Mouse (Mus musculus): ENCODE measurements around the gene Cdca3.
A peak's percentile ranks its signal among the peaks of the same experiment; 100 is the strongest.

Gene Cdca3

DNA sequence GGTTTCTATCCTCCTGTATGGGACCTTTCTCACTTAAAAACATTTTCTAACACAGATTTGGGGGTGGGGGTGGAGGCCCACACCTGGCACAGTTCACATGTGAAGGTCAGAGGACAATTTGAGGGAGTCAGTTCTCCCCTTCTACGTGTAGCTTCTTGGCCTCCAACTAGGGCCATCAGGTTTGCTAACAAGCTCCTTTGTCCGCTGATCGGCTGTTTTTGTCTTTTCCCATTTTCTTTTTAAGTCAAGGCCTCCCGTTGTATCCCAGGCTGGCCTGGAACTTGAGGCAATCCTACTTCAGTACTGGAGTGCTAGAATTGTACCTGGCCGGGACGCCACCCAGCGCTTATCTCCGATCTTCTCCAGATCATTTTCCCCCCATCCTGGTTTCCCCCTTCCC lies 2.3 kb downstream of the Cdca3 start:
- no peak for DNase-seq (ENCODE audit: low read depth, low spot score)

DNA sequence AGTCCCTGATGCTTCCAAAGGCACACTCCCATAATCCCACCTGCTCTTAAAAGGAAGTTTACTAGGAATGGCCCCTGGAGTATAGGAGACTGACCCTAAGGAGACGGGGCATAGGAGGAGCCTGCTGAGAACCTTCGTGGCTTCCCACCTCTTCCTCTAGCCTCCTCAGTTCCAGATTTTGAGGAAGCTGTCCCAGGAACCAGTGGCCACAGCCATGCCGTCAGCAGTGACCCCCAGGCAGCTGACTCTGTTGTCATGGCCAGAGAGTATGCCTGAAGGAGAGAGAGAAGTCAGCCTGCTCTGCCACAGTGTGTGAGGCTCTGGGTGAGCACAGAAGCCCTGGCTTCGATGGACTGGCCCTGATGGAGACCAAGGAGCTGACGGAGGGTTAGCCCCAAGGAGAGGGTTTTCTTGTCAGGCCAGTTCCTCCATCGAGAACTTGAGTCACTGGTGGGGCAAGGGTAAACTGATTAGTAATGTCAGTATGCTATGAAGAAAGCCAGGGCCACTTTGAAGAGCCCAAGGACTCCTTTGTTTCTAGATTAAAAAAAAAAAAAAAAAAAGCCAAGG lies 5.2 kb downstream of the Cdca3 start:
- no peak for DNase-seq (ENCODE audit: low read depth, low spot score)

DNA sequence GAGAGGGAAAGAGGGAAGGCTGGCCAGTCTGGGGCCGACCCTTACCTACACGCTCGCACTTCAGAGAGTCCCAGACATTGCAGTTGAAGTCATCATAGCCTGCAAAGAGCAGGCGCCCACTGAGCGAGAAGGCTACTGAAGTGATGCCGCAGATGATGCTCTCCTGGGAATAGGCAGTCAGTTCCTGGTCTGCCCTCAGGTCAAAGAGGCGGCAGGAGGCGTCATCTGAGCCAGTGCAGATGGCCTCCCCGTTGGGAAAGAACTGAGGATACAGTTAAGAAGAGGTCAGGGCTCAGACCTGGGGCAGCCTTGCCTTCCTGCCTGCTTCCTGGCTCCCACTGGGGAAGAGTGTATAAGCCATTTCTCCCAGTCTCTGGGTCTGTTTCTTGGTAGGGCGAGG lies 6.2 kb downstream of the Cdca3 start:
- DNase-seq (ENCODE audit: low read depth, low spot score): no peak

DNA sequence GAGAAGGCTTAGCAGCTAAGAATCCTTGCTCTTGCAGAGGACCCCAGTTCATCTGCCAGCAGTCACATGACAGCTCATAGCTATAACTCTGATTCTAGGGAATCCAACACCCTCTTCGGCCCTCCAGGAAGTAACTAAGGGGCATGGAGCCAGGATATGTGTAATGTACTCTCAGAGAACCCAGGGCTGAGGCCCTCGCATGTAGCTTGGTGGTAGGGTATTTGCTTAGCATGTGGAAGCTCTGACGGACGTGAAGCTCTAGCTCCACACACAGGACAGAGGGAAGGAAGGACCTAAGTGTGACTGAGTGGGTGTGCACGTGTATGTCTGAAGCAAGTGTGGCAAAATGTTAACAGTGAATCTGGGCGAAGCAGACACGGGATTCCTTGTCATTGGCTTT lies 7.1 kb downstream of the Cdca3 start:
- no peak for DNase-seq (ENCODE audit: low read depth, low spot score)

DNA sequence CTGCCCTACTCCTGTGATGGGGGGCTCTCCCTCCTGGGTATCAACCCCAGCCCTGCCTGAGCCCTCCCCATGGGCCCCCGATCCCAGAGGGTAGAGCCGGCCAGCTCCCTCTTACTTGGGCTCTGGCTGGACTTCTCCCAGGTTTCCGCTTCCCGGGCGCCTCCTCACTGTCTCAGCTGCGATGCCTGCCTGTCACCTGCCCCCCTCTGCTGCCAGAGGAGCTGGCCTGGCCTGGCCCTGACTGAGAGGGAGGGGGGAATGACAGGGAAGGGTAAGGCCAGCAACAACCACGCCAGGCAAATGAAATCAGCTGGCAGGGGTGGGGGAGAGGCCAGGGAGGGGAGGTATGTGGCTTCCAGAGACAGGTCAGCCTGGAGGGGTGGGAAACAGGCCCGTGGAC lies 10.5 kb downstream of the Cdca3 start:
- no peak for DNase-seq (ENCODE audit: low read depth, low spot score)

DNA sequence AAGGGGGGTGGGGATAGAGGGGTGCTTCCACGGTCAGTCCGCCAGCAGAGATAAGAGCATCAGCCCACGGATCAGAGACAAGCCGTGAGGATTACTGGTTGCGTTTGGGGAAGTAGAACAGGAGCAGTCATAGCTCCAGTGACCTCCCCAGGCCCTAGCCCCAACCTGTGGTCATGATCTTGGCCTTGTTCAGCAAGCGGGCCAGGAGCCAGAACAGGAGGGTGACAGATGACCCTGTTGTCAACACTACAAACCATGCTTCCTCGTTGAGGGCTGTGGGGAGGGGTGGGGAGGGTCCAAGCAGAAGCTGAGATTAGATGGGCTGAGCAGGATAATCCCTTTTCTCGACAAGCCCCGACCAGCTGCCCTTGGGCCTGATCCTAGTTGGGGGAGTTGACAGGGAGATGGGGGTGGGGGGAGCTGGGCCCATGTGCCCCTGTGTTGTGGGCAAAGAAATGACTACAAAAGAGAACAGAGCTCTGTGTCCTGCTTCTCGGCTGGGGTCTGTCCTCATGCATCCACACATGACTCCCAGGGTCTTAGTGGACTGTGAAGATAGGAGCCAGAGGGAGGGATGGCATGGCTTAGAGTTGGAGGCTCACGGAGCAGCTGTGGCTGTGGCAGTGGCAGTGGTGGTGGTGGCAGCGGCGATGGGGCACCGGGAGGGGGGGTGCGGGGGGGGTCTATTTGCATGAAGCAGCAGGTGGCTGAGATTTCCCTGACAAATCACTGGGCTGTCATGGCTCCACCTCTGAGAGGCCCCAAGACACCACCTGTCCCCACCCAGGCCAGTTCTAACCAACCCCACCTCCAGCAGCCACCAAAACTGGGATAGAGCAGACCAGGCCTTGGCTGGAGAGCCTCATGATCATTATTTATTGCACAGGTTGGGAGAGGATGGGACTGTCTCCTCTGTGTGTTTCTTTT lies 11.2 kb downstream of the Cdca3 start, which contains the start of gene Gnb3:
Gnb3 (minus strand) TSS at position 35 of the 927 bp plus-strand sequence.
- DNase-seq (ENCODE audit: low read depth, low spot score): no peak

DNA sequence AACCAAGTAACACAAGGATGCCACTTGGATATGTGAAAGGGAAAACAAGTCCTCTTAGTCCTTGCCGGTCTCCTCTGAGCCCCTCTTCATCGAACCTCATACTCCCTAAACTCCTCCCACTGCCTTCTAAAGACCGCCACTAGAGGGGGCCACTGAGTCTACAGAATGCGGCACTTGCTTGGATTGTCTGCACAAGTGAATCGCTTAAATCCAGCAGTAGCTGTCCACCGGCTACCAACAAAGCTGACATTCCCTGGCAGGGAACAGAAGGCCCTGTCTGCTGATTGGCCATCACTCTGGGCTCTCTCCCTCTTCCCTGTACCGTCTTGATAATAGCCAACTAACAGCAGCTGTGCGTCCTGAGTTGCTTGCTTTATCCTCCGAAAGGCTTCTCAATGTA lies 18.0 kb downstream of the Cdca3 start:
- peak; percentile 92 for DNase-seq (ENCODE audit: low read depth, low spot score)

DNA sequence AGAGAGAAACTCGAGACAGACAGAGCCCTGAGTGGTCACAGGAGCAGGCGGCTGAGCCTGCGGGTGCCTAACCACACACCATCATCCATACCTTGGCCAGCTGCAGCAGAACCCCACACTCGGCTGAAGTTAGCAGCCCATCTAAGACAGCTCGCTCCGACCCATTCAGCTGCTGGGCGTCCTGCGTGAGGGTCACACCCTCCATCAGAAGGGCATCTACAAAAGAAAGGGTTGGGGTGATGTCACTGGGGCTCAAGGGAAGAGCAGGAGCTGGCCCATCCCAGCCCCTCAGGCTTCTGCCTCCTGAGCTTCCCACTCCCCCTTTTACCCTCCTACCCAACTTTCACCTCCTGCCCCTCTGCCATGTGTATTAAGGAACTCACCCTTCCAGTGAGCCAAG lies 21.2 kb downstream of the Cdca3 start:
- DNase-seq (ENCODE audit: low read depth, low spot score): no peak

DNA sequence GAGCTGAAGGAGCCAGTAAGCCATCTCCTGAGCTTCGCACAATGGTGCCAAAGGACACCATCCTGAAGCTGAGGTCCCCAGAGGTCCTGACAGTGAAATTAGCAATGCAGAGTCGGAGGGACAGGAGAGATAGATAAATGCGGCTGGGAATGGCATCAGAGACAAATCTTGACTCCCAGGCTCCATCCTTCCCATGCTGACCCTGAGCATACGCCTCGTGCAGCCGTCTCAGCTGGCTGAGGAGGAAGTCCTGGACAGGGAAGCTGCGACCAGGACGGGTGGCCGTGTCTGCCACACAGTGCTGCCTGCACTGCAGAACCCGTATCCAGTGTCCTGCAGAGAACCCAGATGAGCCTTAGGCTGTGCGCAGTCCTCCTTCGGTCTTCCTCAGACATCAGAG lies 25.3 kb downstream of the Cdca3 start:
- DNase-seq (ENCODE audit: low read depth, low spot score): no peak

DNA sequence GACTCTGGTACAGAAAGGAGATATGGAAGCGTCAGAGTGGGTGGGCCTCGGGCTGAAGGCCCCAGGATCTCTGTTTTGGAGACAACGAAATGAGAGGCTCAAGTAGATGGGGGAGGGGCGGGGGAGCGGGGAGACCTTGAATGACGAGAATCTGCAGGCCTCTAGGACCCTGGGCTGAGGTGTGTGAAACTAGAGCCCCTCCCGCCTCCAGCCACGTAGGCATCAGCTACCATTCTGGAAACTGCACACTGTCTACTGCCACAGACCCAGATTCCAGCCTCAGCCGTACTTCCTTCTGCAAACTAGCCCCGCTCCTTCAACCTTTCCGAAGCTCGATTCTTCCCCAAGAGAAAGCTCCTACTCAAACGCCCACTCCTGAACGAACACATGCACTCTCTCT lies 27.0 kb downstream of the Cdca3 start:
- no peak for DNase-seq (ENCODE audit: low read depth, low spot score)

DNA sequence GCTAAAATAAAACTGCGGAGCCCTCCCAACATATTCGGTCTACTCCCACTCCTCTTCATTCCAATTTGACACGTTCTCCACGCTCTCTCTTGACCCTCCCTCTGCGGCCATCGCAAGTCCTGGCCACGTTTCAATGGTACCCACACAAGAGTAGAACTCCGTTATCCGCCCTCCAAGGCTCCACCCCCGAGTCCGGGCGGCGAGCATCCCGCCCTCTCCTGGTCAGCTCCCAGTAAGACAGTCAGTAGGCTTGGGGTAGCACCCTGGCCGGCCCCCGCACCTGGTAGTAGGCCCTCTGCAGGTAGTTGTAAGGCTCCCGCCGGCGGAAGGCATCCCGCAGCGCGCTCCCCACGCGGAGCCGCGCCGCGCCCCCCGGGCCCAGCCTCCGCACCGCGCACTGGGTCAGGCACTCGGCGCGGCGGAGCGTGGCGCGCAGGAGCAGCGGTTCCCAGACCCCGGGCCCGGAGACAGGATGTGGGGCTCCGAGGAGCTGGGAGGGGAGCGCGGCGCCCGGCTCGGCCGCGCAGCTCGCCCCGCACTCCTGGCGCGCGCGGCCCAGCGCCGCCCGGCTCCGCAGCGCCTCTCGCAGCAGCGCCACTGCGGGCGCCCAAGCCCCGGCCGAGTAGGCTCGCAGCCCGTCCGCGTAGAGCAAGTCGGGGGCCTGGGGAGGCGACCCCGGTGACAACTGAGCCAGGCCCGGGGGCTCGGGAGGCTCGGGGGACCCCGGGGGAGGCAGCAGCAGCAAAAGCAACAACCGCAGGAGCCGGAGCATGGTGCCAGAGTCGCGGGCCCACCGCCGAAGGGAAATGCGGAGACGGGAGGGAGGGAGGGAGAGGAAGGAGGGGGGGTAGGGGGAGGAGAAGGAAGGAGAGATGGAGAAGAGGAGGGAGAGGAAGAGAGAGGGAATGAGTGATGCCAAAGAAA lies 27.8 kb downstream of the Cdca3 start, which contains the start of gene P3h3:
P3h3 (minus strand) TSS at position 837 of the 924 bp plus-strand sequence.
- peak; percentile 85 for DNase-seq (ENCODE audit: low read depth, low spot score)

DNA sequence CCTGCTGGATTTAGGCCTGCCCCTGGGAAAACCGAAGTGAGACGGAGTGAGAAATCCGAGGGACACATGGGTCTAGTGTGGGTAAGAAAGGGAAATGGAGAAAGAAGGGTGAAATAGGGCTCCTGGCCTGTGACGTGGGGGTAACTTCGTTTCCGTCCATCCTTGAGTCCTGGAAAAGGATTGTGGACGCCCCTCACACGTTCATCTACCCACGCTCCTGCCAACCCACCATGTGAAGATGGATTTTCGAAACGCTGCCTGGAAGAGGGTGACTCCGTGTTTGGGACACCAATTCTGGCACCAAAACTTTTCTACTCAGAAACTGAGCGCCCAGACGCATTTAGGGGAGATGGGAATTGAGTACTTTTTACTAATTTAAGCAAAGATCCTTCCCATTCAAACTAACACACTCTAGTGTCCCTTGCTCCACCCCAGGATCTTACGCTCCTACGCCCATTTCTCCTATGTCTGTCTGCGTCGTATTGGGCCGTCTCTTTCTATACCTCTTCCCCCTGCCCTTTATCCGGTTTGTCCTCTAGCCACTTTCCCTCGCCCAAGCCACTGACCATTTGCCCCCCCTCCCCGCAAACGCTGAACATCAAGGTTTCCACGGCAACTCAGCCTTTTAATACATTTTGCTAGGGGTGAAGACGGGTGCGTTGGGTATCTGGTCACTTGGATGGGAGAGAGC lies 28.6 kb downstream of the Cdca3 start:
- DNase-seq (ENCODE audit: low read depth, low spot score): no peak

DNA sequence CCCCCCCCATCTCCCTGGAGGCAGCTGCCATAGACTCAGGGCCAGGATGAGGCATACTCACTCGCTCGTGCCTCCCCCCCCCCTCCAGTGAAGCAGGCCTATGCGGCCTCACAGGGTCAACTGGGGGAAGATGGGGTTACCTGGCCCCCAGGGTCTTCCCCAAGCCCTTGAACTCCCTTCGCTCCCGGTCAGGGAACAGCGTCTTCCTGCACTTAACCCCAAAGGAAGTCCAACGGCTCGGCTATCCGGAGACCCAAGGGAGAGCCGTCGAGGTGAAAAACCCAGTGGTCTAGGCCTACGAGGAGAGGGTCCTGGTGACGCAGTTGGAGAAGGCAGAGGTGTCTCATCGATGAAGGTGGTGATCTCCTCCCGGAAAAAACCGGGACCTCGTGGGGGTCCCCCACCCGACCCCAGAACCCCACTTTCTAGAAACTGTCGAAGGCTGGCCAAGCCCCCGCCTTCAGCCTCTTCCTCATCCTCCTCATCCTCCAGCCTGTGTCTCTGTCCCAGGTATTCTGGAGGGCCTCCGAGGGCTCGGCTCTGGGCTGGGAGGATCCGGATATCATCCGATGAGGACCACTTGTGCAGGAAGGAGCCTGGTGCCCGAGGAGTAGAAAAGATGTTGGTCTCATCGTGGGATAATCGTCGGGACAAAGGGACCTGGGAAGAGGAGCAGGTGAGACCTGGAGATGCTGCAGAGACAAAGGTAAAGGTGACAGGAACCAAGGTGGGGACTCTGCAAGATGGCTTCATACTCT lies 29.4 kb downstream of the Cdca3 start:
- no peak for DNase-seq (ENCODE audit: low read depth, low spot score)

DNA sequence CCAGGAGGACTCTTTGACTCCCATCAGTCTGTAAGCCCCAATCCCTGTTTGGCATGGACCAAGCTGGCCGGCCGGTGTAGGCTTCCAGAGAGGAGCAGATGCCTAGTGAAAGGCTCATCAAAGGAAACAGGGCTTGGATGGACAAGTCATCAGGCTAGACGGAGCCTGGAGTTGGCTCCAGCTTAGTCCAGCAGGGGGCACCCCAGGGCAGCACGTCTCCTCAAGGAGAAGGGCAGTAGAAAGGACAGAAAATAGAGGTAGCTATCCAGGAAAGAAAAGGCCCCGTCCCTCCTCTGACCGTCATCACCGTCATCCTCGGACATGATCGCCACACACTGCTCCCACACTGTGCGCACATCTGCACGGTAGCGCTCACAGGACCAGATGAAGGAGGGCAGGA lies 30.4 kb downstream of the Cdca3 start:
- peak; percentile 90 for DNase-seq (ENCODE audit: low read depth, low spot score)

DNA sequence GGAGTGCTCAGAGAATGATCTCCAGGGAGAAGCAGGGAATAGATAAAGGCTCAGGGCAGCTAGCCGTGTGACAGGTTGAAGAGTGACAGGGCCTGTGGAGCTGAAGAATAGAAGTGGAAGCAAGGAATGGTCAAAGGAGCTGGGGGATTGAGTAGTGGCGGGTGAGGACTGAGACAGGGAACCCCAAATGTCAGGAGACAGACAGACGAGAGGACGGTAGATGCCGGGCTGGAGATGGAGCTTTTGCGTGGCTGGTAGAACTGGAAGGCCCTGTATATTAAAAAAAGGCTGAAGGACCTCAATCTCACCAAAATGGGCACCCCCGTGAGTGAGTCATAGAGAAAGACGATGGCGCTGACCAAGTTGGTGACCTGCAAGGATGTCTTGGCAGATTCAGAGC lies 31.2 kb downstream of the Cdca3 start:
- no peak for DNase-seq (ENCODE audit: low read depth, low spot score)

DNA sequence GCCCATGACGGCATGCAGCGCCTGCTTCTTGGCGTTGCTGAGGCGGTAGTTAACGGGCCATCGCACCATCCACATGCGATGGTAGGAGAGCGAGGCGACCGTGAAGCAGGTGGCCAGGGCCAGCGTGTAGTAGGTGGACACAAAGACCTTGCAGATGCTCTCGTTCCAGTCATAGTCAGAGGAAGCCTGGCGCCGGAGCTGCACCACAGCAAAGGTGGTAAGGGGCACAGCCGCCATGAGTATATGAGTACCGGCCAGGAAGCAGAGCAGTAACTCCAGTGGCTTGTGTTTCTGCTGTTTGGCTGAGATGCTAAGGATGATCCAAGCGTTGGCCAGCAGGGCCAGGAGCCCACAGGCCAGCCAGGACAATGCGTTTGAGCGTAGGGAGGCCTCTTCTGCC lies 31.9 kb downstream of the Cdca3 start:
- DNase-seq (ENCODE audit: low read depth, low spot score): no peak

DNA sequence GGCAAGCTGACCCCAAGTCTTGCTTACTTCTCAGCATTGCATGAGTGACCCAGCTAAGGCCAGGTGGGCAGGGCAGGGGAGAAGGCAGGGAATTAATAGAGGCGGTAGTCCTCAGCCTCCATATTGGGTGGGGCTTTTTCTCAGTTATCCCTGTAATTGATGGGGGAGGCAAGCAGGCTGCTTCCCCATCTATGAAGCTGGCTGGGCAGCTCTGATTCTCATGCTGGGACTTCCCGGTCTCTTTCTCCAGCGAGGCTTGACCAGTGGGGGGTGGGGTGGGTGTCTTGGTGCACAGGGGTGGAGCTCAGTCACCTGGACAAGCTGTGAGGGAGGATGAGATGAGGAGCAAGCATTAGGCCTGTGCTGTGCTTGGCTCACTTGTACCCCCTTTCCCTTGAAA lies 32.5 kb downstream of the Cdca3 start:
- no peak for DNase-seq (ENCODE audit: low read depth, low spot score)

DNA sequence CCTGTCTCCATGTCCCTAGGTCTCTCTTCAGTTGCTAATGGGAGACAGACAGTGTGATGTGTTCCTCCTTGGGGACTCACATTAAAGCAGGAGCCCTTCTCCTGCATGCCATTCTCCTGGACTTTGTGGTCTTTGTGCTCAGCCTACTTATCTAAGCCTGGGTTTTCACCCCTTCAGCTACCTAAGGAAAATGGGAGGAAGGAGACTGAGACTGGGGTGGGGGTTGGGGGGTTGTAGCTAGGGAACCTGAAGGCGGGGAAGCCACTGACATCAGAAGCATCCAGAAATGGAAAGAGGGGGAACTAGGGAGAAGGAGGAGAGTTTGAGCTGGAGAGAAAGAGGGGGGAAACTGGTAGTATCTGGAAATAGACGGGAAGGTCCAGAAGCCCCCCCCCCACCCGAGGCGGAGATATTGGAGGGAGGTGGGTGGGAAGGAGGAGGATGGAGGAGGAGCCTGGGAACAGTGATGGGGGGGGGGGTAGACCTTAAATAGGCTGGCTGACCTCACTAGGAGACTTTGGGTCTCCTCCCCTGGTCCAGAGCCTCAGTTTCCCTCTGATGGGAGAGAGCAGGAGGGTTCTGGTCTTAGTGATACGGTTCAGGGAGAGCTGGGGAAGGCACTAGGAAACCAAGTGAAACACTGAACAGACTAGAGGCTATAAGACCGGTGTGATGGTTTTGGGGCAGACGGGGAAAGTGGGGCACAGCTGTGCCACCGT lies 33.2 kb downstream of the Cdca3 start:
- no peak for DNase-seq (ENCODE audit: low read depth, low spot score)

DNA sequence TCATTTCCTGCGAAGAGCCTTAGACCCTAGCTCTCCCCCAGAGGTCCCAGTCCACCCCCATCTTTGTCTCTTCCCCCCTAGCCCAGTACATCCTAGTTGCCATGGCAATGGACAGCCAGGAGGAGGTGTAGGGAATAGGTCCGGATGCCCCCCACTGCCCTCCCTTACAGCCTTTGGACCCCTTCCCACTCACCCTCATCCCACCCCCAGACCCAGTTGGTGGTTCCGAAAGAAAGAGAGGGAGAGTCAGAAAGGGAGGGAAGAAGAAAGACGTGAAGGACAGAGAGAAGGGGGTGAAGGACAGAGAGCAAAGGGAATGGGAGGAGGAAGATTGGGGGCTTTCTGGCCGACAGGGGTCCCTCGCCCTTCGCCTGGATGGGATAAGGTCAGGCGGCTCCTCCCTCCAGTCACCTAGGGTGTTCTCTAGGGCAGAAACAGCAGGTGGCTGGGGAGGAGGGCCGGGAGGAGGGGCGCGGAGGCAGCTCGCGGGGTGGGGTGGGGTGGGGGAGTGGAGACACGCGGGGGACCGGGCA lies 33.8 kb downstream of the Cdca3 start:
- DNase-seq (ENCODE audit: low read depth, low spot score): no peak

Data from CD4-positive, CD25-positive, alpha-beta regulatory T cell, adult 2 months (primary cell).